Mouse (Mus musculus): ENCODE data around the gene Gjc1.

- TF ChIP-seq POLR2A (IDR thresholded peaks at IDR 0.05; ENCODE audit: insufficient read depth, low read depth, low read length) (no peak), CTCF (IDR thresholded peaks at IDR 0.05) (no peak)
Observed at GRCm38 (mm10) chr11:102761309-102762210, 57.9 kb downstream of the Gjc1 start, which contains the start of gene Adam11.
